Comparison of ENCODE assay signal across 8 mouse cellular contexts in the genomic region with DNA sequence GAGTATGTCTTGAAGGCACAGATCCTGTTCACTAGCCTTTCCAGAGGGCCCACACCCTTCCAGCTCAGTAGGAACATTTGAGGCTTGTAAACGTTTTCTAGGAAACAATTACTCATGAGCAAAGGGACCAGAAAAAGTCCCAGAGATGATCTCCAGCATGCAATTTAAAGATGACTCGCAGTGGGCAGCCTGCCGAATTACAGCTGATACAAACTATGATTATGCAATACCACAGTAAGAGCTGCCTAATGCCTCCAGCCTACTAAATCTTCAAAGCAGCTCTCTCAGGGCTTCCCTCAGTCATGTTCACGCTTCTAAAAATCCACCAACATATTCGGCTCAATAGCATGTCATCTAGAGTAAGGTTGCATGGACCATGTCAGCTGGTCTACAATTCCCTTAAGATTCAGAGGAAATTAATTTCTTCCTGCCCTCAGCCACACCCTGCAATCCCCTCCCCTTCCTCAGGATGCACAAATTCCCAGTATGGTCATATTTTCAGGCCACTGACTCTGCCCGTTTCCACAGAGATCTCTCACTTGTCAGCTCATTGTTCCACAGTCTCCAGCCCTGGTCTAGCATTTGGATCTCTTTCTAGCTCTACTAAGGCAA.
A peak's percentile ranks its signal among the peaks of the same experiment; 100 is the strongest.
DNase-seq lines count a peak whose midpoint lies in the region; ATAC-seq and TF ChIP-seq lines count a peak whose summit lies in the region.

No protein-coding gene starts in this region.

- H3K79me2 ChIP-seq in MEL (ENCODE audit: control insufficient read depth, insufficient read depth, low read length, poor library complexity) = no peaks in the 10 kb centered on the region

- peaks cover 17 to 38% of the 10 kb centered on the region in 2 experiments for H3K4me1 ChIP-seq in MEL (ENCODE audit: control insufficient read depth in 1 of 2, insufficient read depth in 2 of 2, low read length in 2 of 2)
- peaks cover 7% of the 10 kb centered on the region; the same call in 1 of the 2 replicates for H3K4me1 ChIP-seq in heart, embryonic 15.5 days (replicated peaks)
- H3K4me1 ChIP-seq in small intestine, adult 2 months (ENCODE audit: control insufficient read depth, insufficient read depth, insufficient read length, low read length) = peaks cover 5% of the 10 kb centered on the region

- H3K36me3 ChIP-seq in MEL (ENCODE audit: control insufficient read depth in 1 of 2, insufficient read depth in 2 of 2, low read length in 2 of 2) = peaks cover 0 to 33% of the 10 kb centered on the region in 2 experiments; a peak in 2 of 4 replicates
- H3K36me3 ChIP-seq in heart, embryonic 15.5 days = no peaks in the 10 kb centered on the region
- H3K36me3 ChIP-seq in small intestine, adult 2 months (ENCODE audit: control insufficient read depth, insufficient read depth, low read length) = no peaks in the 10 kb centered on the region

- H3K27ac ChIP-seq in MEL (ENCODE audit: control insufficient read depth, low read depth, low read length) = peak overlapping the region; percentile 72
- peak overlapping the region; percentile 43 for H3K27ac ChIP-seq in heart, embryonic 15.5 days
- H3K27ac ChIP-seq in small intestine, adult 2 months (ENCODE audit: insufficient read depth, low read depth, low read length) = peak overlapping the region; percentile 22; the same call in 1 of the 2 replicates

- WGBS in heart, embryonic 15.5 days = 58% methylated on average over 6 of the region's 6 CpGs
- WGBS in small intestine, adult 2 months = 57% methylated on average over 6 of the region's 6 CpGs

- TF ChIP-seq CTCF in MEL (IDR thresholded peaks at IDR 0.05 in 2 of 3, conservative IDR thresholded peaks at IDR 0.05 in 1 of 3; ENCODE audit: control insufficient read depth in 1 of 3, insufficient read depth in 1 of 3, low read depth in 2 of 3, low read length in 3 of 3, poor library complexity in 1 of 3, severe bottlenecking in 1 of 3) = no peak
- TF ChIP-seq CTCF in small intestine, adult 2 months (IDR thresholded peaks at IDR 0.05; ENCODE audit: extremely low read depth, insufficient read length, insufficient replicate concordance, low read depth, low read length) = no peak

- TF ChIP-seq POLR2A in MEL (IDR thresholded peaks at IDR 0.05; ENCODE audit: control insufficient read depth in 1 of 2, insufficient read depth in 1 of 2, low read depth in 1 of 2, low read length in 2 of 2, poor library complexity in 1 of 2) = no peak
- no peak for TF ChIP-seq POLR2A in small intestine, adult 2 months (IDR thresholded peaks at IDR 0.05; ENCODE audit: low read depth, low read length)

- no peak for TF ChIP-seq RAD21 in MEL (IDR thresholded peaks at IDR 0.05; ENCODE audit: low read depth, low read length)

- H3K9me3 ChIP-seq in MEL (replicated peaks; ENCODE audit: insufficient read depth, low read length) = no peaks in the 10 kb centered on the region
- no peaks in the 10 kb centered on the region for H3K9me3 ChIP-seq in heart, embryonic 15.5 days (replicated peaks)

- no peak overlapping the region for H3K4me3 ChIP-seq in MEL (ENCODE audit: control insufficient read depth in 1 of 2, insufficient read depth in 1 of 2, low read depth in 2 of 2, low read length in 2 of 2)
- H3K4me3 ChIP-seq in heart, embryonic 15.5 days = no peak overlapping the region
- no peak overlapping the region for H3K4me3 ChIP-seq in small intestine, adult 2 months (ENCODE audit: low read depth, low read length)

- H3K27me3 ChIP-seq in MEL (ENCODE audit: control insufficient read depth in 1 of 2, insufficient read depth in 2 of 2, low read length in 2 of 2) = no peaks in the 10 kb centered on the region
- H3K27me3 ChIP-seq in heart, embryonic 15.5 days = no peaks in the 10 kb centered on the region
- no peaks in the 10 kb centered on the region for H3K27me3 ChIP-seq in small intestine, adult 2 months (ENCODE audit: control insufficient read depth, insufficient read depth, low read length)

- peak; percentile 70 for DNase-seq in MEL (ENCODE audit: low read depth, low spot score)
- DNase-seq in adrenal gland, adult 2 months = peak; percentile 88
- DNase-seq in layer of hippocampus, adult 8-10 months (ENCODE audit: low spot score in 2 of 2) = peak; percentile 53 to 71
- DNase-seq in cerebellum, postnatal 25 days = no peak
- no peak for DNase-seq in cerebellum, adult 18-20 months

- TF ChIP-seq EP300 in MEL (IDR thresholded peaks at IDR 0.05; ENCODE audit: low read depth in 1 of 2, low read length in 2 of 2) = no peak

- no peak overlapping the region for H3K4me2 ChIP-seq in heart, embryonic 15.5 days

- H3K9ac ChIP-seq in MEL (ENCODE audit: control insufficient read depth, low read depth, low read length, poor library complexity, severe bottlenecking) = peak overlapping the region; percentile 35; the same call in 1 of the 2 replicates
- H3K9ac ChIP-seq in heart, embryonic 15.5 days = no peak overlapping the region

- no peak; the same call in 1 of the 2 replicates for ATAC-seq in heart, embryonic 15.5 days (replicated peaks; ENCODE audit: insufficient number of reproducible peaks, insufficient read depth, low FRiP score, low read depth)
- ATAC-seq in activated CD4-positive, CD25-positive, alpha-beta regulatory T cell, adult 4 months = no peak

TF ChIP-seq in MEL, 35 proteins besides CTCF, POLR2A, EP300 and RAD21:
- TF ChIP-seq RCOR1 (IDR thresholded peaks at IDR 0.05; ENCODE audit: low read depth, low read length) (no peak), MXI1 (IDR thresholded peaks at IDR 0.05; ENCODE audit: low read depth, low read length) (peak; percentile 24; the same call in 1 of the 2 replicates), ELF1 (IDR thresholded peaks at IDR 0.05; ENCODE audit: low read depth, low read length) (no peak), TCF12 (IDR thresholded peaks at IDR 0.05; ENCODE audit: low read depth, low read length) (no peak), ETS1 (IDR thresholded peaks at IDR 0.05; ENCODE audit: low read depth, low read length) (peak; percentile 93), UBTF (IDR thresholded peaks at IDR 0.05; ENCODE audit: borderline replicate concordance, insufficient read depth, low read depth, low read length) (no peak), POLR2AphosphoS5 (IDR thresholded peaks at IDR 0.05; ENCODE audit: borderline replicate concordance, low read depth, low read length) (no peak)
TF ChIP-seq in MEL: peak in this region for 2.

Comparison
In these comparisons a context has a peak if more than half of its experiments do, and no peak if none do; other contexts are left out.
1. DNase-seq: peak in MEL (single experiment), adrenal gland, adult 2 months (single experiment) and layer of hippocampus, adult 8-10 months (2 of 2); none in cerebellum, postnatal 25 days (0 of 2) and cerebellum, adult 18-20 months (0 of 2).
2. H3K27ac ChIP-seq: peak in every context shown above with its lines; median percentile 72 in MEL; 43 in heart, embryonic 15.5 days; 22 in small intestine, adult 2 months.